Comparison of ENCODE assay signal across 11 mouse cellular contexts in the genomic region with DNA sequence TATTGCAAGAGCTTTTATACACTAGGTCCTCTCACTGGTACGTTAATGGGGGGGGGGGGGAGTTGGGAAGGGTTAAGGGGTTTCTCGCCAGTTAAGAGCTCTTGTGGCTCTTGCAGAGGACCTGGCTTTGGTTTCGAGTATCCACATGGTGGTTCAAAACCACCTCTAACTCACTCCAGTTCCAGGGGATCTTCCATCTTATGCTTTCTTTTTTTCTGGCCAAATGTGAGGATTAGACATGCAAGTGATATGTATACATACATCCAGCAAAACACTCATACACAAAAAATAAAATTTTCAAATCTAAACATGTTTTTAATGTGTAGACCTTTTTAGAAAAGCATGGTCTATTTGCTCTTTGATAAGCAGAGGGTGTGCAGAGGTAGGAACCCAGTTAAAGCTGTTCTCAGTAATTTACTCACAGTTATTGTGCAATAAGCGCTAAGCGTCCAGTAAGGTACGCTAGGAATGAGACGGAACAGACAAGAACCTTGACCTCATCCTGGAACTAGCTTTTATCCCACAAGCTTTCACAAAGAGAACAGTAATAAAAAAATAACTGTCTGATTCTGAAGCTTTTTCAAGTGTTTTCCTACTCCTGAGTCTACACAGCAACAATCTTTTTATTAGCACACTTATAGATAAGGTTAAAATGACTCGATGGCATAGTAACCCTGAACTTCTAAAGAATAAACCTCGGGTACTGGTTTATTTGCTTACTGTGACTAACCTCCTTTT. TPM values are rescaled to one million over a fixed set of nuclear protein-coding genes. Genes with fewer than 3 reads are reported as not detected.
DNase-seq lines count a peak whose midpoint lies in the region; ATAC-seq and TF ChIP-seq lines count a peak whose summit lies in the region.
"Had no signal": no experiment of that assay in that cellular context is flagged by ENCODE, and none has a peak within 500 bp of the region (broad histone marks: within the 10 kb centered on the region; RNA-seq: fewer than 3 reads in every experiment).

No protein-coding gene starts in this region.

- H3K4me1 ChIP-seq in kidney, adult 2 months (ENCODE audit: control insufficient read depth, insufficient read depth, low read length), result peaks cover 8% of the 10 kb centered on the region; the same call in 1 of the 2 replicates
- H3K4me1 ChIP-seq in intestine, embryonic 15.5 days (replicated peaks), result 0 out of 2 replicates have a peak, but pooled peaks cover 7% of the 10 kb centered on the region

- DNase-seq in adrenal gland, adult 2 months, result peak; percentile 41
- DNase-seq in adrenal gland, adult 18-20 months (ENCODE audit: low spot score in 2 of 2), result no peak
- peak; percentile 71 for DNase-seq in kidney, adult 2 months
- DNase-seq in kidney, adult 18-20 months, result no peak
- DNase-seq in lung, postnatal 10 days, result peak; percentile 13
- no peak for DNase-seq in urinary bladder, adult 18-20 months (ENCODE audit: low spot score in 2 of 2)
- no peak for DNase-seq in layer of hippocampus, postnatal 14 days (ENCODE audit: low spot score in 2 of 2)
- DNase-seq: cerebellum, postnatal 14 days; left cerebral cortex, postnatal 4 days had no signal

- no peaks in the 10 kb centered on the region for H3K9me3 ChIP-seq in intestine, embryonic 15.5 days
- H3K9me3 ChIP-seq: midbrain, embryonic 15.5 days had no signal

- peak; percentile 51 for ATAC-seq in intestine, embryonic 15.5 days
- ATAC-seq: midbrain, embryonic 15.5 days had no signal

- H3K4me3 ChIP-seq in kidney, adult 2 months (ENCODE audit: insufficient read depth, low read depth, low read length), result no peak overlapping the region
- H3K4me3 ChIP-seq in intestine, embryonic 15.5 days (replicated peaks), result no peak overlapping the region
- H3K4me3 ChIP-seq: midbrain, embryonic 15.5 days had no signal

- H3K4me2 ChIP-seq in intestine, embryonic 15.5 days (replicated peaks), result no peak overlapping the region
- H3K4me2 ChIP-seq: midbrain, embryonic 15.5 days had no signal

- H3K27ac ChIP-seq in kidney, adult 2 months (ENCODE audit: insufficient read depth, low read depth, low read length), result no peak overlapping the region
- H3K27ac ChIP-seq in intestine, embryonic 15.5 days, result peak overlapping the region; percentile 80
- H3K27ac ChIP-seq: midbrain, embryonic 15.5 days had no signal

- no peak overlapping the region for H3K9ac ChIP-seq in intestine, embryonic 15.5 days
- H3K9ac ChIP-seq: midbrain, embryonic 15.5 days had no signal

- TF ChIP-seq CTCF in kidney, adult 2 months (conservative IDR thresholded peaks at IDR 0.05; ENCODE audit: insufficient read depth, insufficient read length, low read depth, low read length), result no peak

- no peak for TF ChIP-seq POLR2A in kidney, adult 2 months (IDR thresholded peaks at IDR 0.05; ENCODE audit: low read depth, low read length)

- no peaks in the 10 kb centered on the region for H3K27me3 ChIP-seq in kidney, adult 2 months (replicated peaks; ENCODE audit: control insufficient read depth, insufficient read depth, low read length)
- H3K27me3 ChIP-seq in intestine, embryonic 15.5 days (replicated peaks), result no peaks in the 10 kb centered on the region
- H3K27me3 ChIP-seq: midbrain, embryonic 15.5 days had no signal

- no peaks in the 10 kb centered on the region for H3K36me3 ChIP-seq in kidney, adult 2 months (ENCODE audit: control insufficient read depth, insufficient read depth, low read length)
- H3K36me3 ChIP-seq in intestine, embryonic 15.5 days, result no peaks in the 10 kb centered on the region
- H3K36me3 ChIP-seq: midbrain, embryonic 15.5 days had no signal

- 48% methylated on average over 9 of the region's 9 CpGs for WGBS in kidney, adult 2 months
- 45% methylated on average over 9 of the region's 9 CpGs for WGBS in intestine, embryonic 15.5 days

RNA-seq across cellular contexts. Expression of a gene that starts 2.3 kb away (rescaled TPM):
- total RNA-seq in adrenal gland, adult 2 months (2021), result 1 to 10 TPM; 2.2 to 4.2 TPM
- polyA plus RNA-seq in adrenal gland, adult 2 months (2012; rRNA removed), result 0.30 and 0.82 TPM in 2 replicates
- 1 to 10 TPM; 1.7 to 2.5 TPM for total RNA-seq in adrenal gland, adult 18-20 months (2021)
- 1.3 and 2.4 TPM in 2 replicates for polyA plus RNA-seq in kidney, adult 2 months (2012; rRNA removed)
- 42.3 and 52.5 TPM in 2 replicates for polyA plus RNA-seq in intestine, embryonic 15.5 days (2015; fragmentation: Nextera tagmentation; extraction: Ambion mirVana)
- 1 to 10 TPM; 1.8 to 2.6 TPM for total RNA-seq in layer of hippocampus, postnatal 14 days (2021)

RNA-seq across cellular contexts. Expression of a gene that starts 26.7 kb away (rescaled TPM):
- total RNA-seq in adrenal gland, adult 2 months (2021), result 100 to 1,000 TPM; 138 to 247 TPM
- polyA plus RNA-seq in adrenal gland, adult 2 months (2012; rRNA removed), result 314 and 323 TPM in 2 replicates
- total RNA-seq in adrenal gland, adult 18-20 months (2021), result 100 to 1,000 TPM in 1 of 2 experiments, 10 to 100 TPM in 1; 58.0 to 207 TPM
- 141 and 409 TPM in 2 replicates for polyA plus RNA-seq in kidney, adult 2 months (2012; rRNA removed)
- polyA plus RNA-seq in intestine, embryonic 15.5 days (2015; fragmentation: Nextera tagmentation; extraction: Ambion mirVana), result 8.6 and 9.3 TPM in 2 replicates
- total RNA-seq in layer of hippocampus, postnatal 14 days (2021), result 10 to 100 TPM; 93.7 to 95.0 TPM

Comparison
In these comparisons a context has a peak if more than half of its experiments do, and no peak if none do; other contexts are left out.
1. DNase-seq: peak in adrenal gland, adult 2 months (single experiment), kidney, adult 2 months (single experiment) and lung, postnatal 10 days (single experiment); none in adrenal gland, adult 18-20 months (0 of 2), kidney, adult 18-20 months (single experiment), urinary bladder, adult 18-20 months (0 of 2) and layer of hippocampus, postnatal 14 days (0 of 2).